8 mouse cellular contexts compared by ENCODE assay signal in the genomic region with DNA sequence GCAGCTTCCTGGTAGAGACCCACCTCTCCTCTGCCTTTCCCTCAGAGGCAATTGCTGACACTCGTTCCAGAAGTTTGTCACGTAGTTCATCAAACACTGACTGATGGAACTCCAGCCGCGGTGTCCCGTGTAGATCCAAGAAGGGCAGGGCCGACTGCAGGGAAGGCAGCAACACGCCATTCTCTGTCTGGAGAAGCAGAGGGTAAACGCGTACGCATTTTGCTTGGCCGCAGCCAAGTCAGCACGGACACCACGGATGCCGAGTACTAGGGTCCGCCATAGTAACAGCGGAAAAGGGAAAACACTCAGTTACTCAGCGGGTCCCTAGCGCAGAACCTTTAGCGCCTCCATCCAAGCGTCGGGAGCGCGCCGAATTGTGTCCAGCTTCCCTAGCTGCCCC. TPM values are rescaled to one million over a fixed set of nuclear protein-coding genes. Genes with fewer than 3 reads are reported as not detected.
DNase-seq lines count a peak whose midpoint lies in the region; ATAC-seq and TF ChIP-seq lines count a peak whose summit lies in the region.

No protein-coding gene starts in this region.

- H3K27me3 ChIP-seq in neural tube, embryonic 11.5 days (ENCODE audit: control insufficient read depth, insufficient read depth, low read length), result no peaks in the 10 kb centered on the region
- peaks cover 22% of the 10 kb centered on the region for H3K27me3 ChIP-seq in forebrain, embryonic 10.5 days (ENCODE audit: poor library complexity, severe bottlenecking)
- no peaks in the 10 kb centered on the region for H3K27me3 ChIP-seq in limb, embryonic 14.5 days (ENCODE audit: control insufficient read depth, insufficient read depth, low read length)
- H3K27me3 ChIP-seq in small intestine, adult 2 months (ENCODE audit: control insufficient read depth, insufficient read depth, low read length), result no peaks in the 10 kb centered on the region

- no peak for DNase-seq in neural tube, embryonic 11.5 days (ENCODE audit: low spot score)
- DNase-seq in neural tube, embryonic 10.5 days (ENCODE audit: extremely low spot score, low spot score), result no peak
- DNase-seq in forebrain, embryonic 10.5 days (ENCODE audit: extremely low spot score, low spot score), result no peak
- no peak for DNase-seq in limb, embryonic 14.5 days (ENCODE audit: low spot score)
- DNase-seq in right cerebral cortex, adult 18-20 months, result no peak
- no peak for DNase-seq in adrenal gland, postnatal 4 days (ENCODE audit: low spot score in 2 of 2)
- no peak for DNase-seq in urinary bladder, adult 2 months (ENCODE audit: low spot score)

- peak overlapping the region; percentile 87 for H3K4me3 ChIP-seq in neural tube, embryonic 11.5 days (ENCODE audit: low read depth, low read length)
- peak overlapping the region; percentile 95 for H3K4me3 ChIP-seq in forebrain, embryonic 10.5 days
- peak overlapping the region; percentile 89 for H3K4me3 ChIP-seq in limb, embryonic 14.5 days (replicated peaks; ENCODE audit: low read length)
- peak overlapping the region; percentile 91 for H3K4me3 ChIP-seq in small intestine, adult 2 months (ENCODE audit: low read depth, low read length)

- no peaks in the 10 kb centered on the region for H3K9me3 ChIP-seq in neural tube, embryonic 11.5 days (ENCODE audit: control insufficient read depth, low read length)
- H3K9me3 ChIP-seq in forebrain, embryonic 10.5 days, result no peaks in the 10 kb centered on the region
- H3K9me3 ChIP-seq in limb, embryonic 14.5 days (ENCODE audit: control insufficient read depth, low read length), result no peaks in the 10 kb centered on the region

- WGBS in neural tube, embryonic 11.5 days, result under 1% methylated on average over 24 of the region's 24 CpGs
- WGBS in forebrain, embryonic 10.5 days, result 1% methylated on average over 24 of the region's 24 CpGs
- WGBS in limb, embryonic 14.5 days, result 1% methylated on average over 24 of the region's 24 CpGs
- under 1% methylated on average over 24 of the region's 24 CpGs for WGBS in small intestine, adult 2 months

- H3K36me3 ChIP-seq in neural tube, embryonic 11.5 days (ENCODE audit: control insufficient read depth, insufficient read depth, low read length), result peaks cover 5% of the 10 kb centered on the region
- peaks cover 40% of the 10 kb centered on the region for H3K36me3 ChIP-seq in forebrain, embryonic 10.5 days (replicated peaks)
- H3K36me3 ChIP-seq in limb, embryonic 14.5 days (ENCODE audit: control insufficient read depth, insufficient read depth, low read length), result peaks cover 32% of the 10 kb centered on the region
- H3K36me3 ChIP-seq in small intestine, adult 2 months (ENCODE audit: control insufficient read depth, insufficient read depth, low read length), result peaks cover 22% of the 10 kb centered on the region

- TF ChIP-seq CTCF in small intestine, adult 2 months (IDR thresholded peaks at IDR 0.05; ENCODE audit: extremely low read depth, insufficient read length, insufficient replicate concordance, low read depth, low read length), result no peak

- peak overlapping the region; percentile 78 for H3K27ac ChIP-seq in neural tube, embryonic 11.5 days (ENCODE audit: low read depth, low read length)
- H3K27ac ChIP-seq in forebrain, embryonic 10.5 days, result peak overlapping the region; percentile 99
- H3K27ac ChIP-seq in limb, embryonic 14.5 days (replicated peaks; ENCODE audit: low read depth, low read length), result peak overlapping the region; percentile 89
- H3K27ac ChIP-seq in small intestine, adult 2 months (ENCODE audit: insufficient read depth, low read depth, low read length), result peak overlapping the region; percentile 65

- peaks cover 10% of the 10 kb centered on the region for H3K4me1 ChIP-seq in neural tube, embryonic 11.5 days (ENCODE audit: control insufficient read depth, insufficient read depth, low read length)
- peaks cover 26% of the 10 kb centered on the region for H3K4me1 ChIP-seq in forebrain, embryonic 10.5 days
- peaks cover 19% of the 10 kb centered on the region; the same call in 1 of the 2 replicates for H3K4me1 ChIP-seq in limb, embryonic 14.5 days (ENCODE audit: control insufficient read depth, insufficient read depth, low read length)
- peaks cover 13% of the 10 kb centered on the region for H3K4me1 ChIP-seq in small intestine, adult 2 months (ENCODE audit: control insufficient read depth, insufficient read depth, insufficient read length, low read length)

- no peak for ATAC-seq in neural tube, embryonic 11.5 days (ENCODE audit: insufficient read depth, low FRiP score, low TSS enrichment)
- ATAC-seq in limb, embryonic 14.5 days (ENCODE audit: low FRiP score, low read depth), result peak; percentile 3; the same call in 1 of the 2 replicates

- no peak for TF ChIP-seq POLR2A in limb, embryonic 14.5 days (IDR thresholded peaks at IDR 0.05; ENCODE audit: borderline replicate concordance, extremely low read depth, insufficient read depth, insufficient read length)
- no peak for TF ChIP-seq POLR2A in small intestine, adult 2 months (IDR thresholded peaks at IDR 0.05; ENCODE audit: low read depth, low read length)

- peak overlapping the region; percentile 92 for H3K9ac ChIP-seq in neural tube, embryonic 11.5 days (ENCODE audit: low read length)
- H3K9ac ChIP-seq in limb, embryonic 14.5 days (ENCODE audit: low read depth, low read length, severe bottlenecking), result peak overlapping the region; percentile 95

- peak overlapping the region; percentile 91 for H3K4me2 ChIP-seq in neural tube, embryonic 11.5 days (ENCODE audit: low read depth)
- peak overlapping the region; percentile 68 for H3K4me2 ChIP-seq in limb, embryonic 14.5 days (replicated peaks; ENCODE audit: low read depth, low read length, severe bottlenecking)

RNA-seq across cellular contexts. Expression of gene Nelfb, which starts 0.6 kb away (rescaled TPM):
- polyA plus RNA-seq in neural tube, embryonic 11.5 days (2014; fragmentation: Nextera tagmentation; extraction: Ambion mirVana), result 94.8 and 99.8 TPM in 2 replicates
- polyA plus RNA-seq in forebrain, embryonic 10.5 days (2016; fragmentation: Nextera tagmentation; extraction: Ambion mirVana), result 128 and 130 TPM in 2 replicates
- 84.4 and 98.3 TPM in 2 replicates for polyA plus RNA-seq in limb, embryonic 14.5 days (2012; rRNA removed)
- polyA plus RNA-seq in limb, embryonic 14.5 days (2014; fragmentation: Nextera tagmentation; extraction: Ambion mirVana), result 88.4 and 106 TPM in 2 replicates
- polyA plus RNA-seq in small intestine, adult 2 months (2012; rRNA removed), result 21.8 and 37.2 TPM in 2 replicates
- total RNA-seq in adrenal gland, postnatal 4 days (2021), result 10 to 100 TPM; 64.8 to 65.8 TPM
- polyA plus RNA-seq in urinary bladder, adult 2 months (2012; rRNA removed), result 55.4 and 60.6 TPM in 2 replicates

RNA-seq across cellular contexts. Expression of gene Stpg3, which starts 3.8 kb away (rescaled TPM):
- not detected in 2 replicates for polyA plus RNA-seq in neural tube, embryonic 11.5 days (2014; fragmentation: Nextera tagmentation; extraction: Ambion mirVana)
- not detected in 2 replicates for polyA plus RNA-seq in forebrain, embryonic 10.5 days (2016; fragmentation: Nextera tagmentation; extraction: Ambion mirVana)
- not detected in 2 replicates for polyA plus RNA-seq in limb, embryonic 14.5 days (2012; rRNA removed)
- not detected in 2 replicates for polyA plus RNA-seq in limb, embryonic 14.5 days (2014; fragmentation: Nextera tagmentation; extraction: Ambion mirVana)
- not detected in 2 replicates for polyA plus RNA-seq in small intestine, adult 2 months (2012; rRNA removed)
- total RNA-seq in adrenal gland, postnatal 4 days (2021), result not detected
- polyA plus RNA-seq in urinary bladder, adult 2 months (2012; rRNA removed), result not detected in 2 replicates

RNA-seq across cellular contexts. Expression of gene Fam166a, which starts 7.9 kb away (rescaled TPM):
- polyA plus RNA-seq in neural tube, embryonic 11.5 days (2014; fragmentation: Nextera tagmentation; extraction: Ambion mirVana), result not detected in 2 replicates
- polyA plus RNA-seq in forebrain, embryonic 10.5 days (2016; fragmentation: Nextera tagmentation; extraction: Ambion mirVana), result 0.67 and 0.80 TPM in 2 replicates
- polyA plus RNA-seq in limb, embryonic 14.5 days (2012; rRNA removed), result not detected in 2 replicates
- polyA plus RNA-seq in limb, embryonic 14.5 days (2014; fragmentation: Nextera tagmentation; extraction: Ambion mirVana), result 0.17 TPM in 1 of 2 replicates, not detected in the other
- 0.10 TPM in 1 of 2 replicates, not detected in the other for polyA plus RNA-seq in small intestine, adult 2 months (2012; rRNA removed)
- under 1 TPM; 0.45 to 0.68 TPM for total RNA-seq in adrenal gland, postnatal 4 days (2021)
- 0.08 and 0.10 TPM in 2 replicates for polyA plus RNA-seq in urinary bladder, adult 2 months (2012; rRNA removed)

RNA-seq across cellular contexts. Expression of gene Tubb4b, which starts 13.8 kb away (rescaled TPM):
- polyA plus RNA-seq in neural tube, embryonic 11.5 days (2014; fragmentation: Nextera tagmentation; extraction: Ambion mirVana), result 515 and 528 TPM in 2 replicates
- polyA plus RNA-seq in forebrain, embryonic 10.5 days (2016; fragmentation: Nextera tagmentation; extraction: Ambion mirVana), result 736 and 780 TPM in 2 replicates
- polyA plus RNA-seq in limb, embryonic 14.5 days (2012; rRNA removed), result 501 and 550 TPM in 2 replicates
- 404 and 419 TPM in 2 replicates for polyA plus RNA-seq in limb, embryonic 14.5 days (2014; fragmentation: Nextera tagmentation; extraction: Ambion mirVana)
- 481 and 881 TPM in 2 replicates for polyA plus RNA-seq in small intestine, adult 2 months (2012; rRNA removed)
- total RNA-seq in adrenal gland, postnatal 4 days (2021), result 100 to 1,000 TPM; 235 to 257 TPM
- polyA plus RNA-seq in urinary bladder, adult 2 months (2012; rRNA removed), result 510 and 610 TPM in 2 replicates

RNA-seq across cellular contexts. Expression of gene Tor4a, which starts 14.0 kb away (rescaled TPM):
- polyA plus RNA-seq in neural tube, embryonic 11.5 days (2014; fragmentation: Nextera tagmentation; extraction: Ambion mirVana), result 1.6 and 1.9 TPM in 2 replicates
- 1.3 and 1.5 TPM in 2 replicates for polyA plus RNA-seq in forebrain, embryonic 10.5 days (2016; fragmentation: Nextera tagmentation; extraction: Ambion mirVana)
- 5.9 and 6.4 TPM in 2 replicates for polyA plus RNA-seq in limb, embryonic 14.5 days (2012; rRNA removed)
- polyA plus RNA-seq in limb, embryonic 14.5 days (2014; fragmentation: Nextera tagmentation; extraction: Ambion mirVana), result 8.1 and 8.5 TPM in 2 replicates
- 37.3 and 49.3 TPM in 2 replicates for polyA plus RNA-seq in small intestine, adult 2 months (2012; rRNA removed)
- total RNA-seq in adrenal gland, postnatal 4 days (2021), result 10 to 100 TPM; 23.1 to 24.3 TPM
- polyA plus RNA-seq in urinary bladder, adult 2 months (2012; rRNA removed), result 22.6 and 25.3 TPM in 2 replicates
